Mouse (Mus musculus): ENCODE results near the gene Dtnb.

The Dtnb gene

DNA sequence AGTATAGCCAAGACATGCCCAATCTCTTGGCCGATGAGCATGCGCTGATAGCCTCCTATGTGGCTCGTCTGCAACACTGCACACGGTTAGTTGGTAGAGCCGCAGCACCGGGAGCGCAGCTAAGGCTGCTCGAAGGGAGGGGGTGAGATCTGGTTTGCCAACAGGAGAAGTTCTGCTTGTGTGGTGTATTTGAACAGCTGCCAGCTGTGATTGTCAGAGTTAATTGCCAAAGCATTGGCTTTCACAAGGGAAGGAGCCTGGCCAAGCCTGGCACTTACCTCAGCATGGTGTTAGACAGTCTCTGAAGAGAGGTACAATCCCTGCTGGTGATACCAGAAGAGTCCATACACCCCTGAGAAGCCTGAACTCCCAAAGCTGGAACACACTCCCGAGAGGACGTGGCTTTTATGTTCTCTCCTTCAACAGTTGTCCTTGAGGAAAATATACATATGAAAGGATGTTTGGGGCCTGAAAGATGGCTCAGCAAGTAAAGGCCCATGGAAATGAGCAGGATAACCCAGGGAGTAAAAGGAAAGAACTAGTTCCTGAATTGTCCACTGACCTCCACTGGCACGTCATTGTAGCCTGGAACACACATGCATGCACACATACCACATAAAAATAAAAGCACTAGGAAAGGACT is 160.6 kb downstream of the Dtnb start:
- in situ Hi-C loops (cut with MboI, MseI): no loop called here

DNA sequence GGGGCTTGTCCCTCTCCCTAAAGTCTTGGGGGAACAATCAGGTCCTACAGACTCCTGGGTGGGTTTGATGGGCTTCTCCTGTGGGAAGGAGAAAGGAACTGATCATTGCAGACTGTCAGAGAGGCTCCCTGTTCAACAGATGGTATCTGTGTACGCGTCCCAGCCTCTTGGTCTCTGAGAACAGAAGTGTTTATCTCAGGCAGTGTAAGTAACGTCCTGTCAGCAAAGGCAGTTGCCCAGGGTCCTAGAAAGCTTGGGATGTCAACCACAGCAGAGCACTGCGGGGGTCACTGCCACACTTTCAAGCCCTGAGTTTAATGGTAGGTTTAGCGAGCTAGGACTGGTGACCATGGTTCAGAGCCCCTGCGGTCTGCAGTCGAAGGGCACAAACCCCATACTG is 161.1 kb downstream of the Dtnb start:
- in situ Hi-C loops (cut with MboI, MseI): no loop called here

DNA sequence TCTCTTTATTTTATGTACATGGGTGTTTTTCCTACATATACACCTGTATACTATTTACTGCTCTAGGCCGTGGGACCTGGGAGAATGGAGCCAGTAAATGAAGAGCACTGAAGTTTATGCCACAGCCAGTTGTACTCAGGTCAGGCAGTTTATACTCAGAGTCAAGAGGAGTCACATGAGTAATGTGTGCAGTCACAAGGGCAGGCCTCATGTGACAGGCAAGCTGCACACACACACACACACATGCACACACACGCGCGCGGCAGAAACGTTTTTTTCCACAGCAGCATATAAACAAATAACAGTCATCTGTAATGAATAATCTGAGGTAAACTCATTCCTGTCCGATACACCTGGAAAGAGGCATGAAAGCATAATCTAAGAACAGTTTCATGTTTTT is 164.8 kb downstream of the Dtnb start:
- in situ Hi-C loops (cut with MboI, MseI): no loop called here

DNA sequence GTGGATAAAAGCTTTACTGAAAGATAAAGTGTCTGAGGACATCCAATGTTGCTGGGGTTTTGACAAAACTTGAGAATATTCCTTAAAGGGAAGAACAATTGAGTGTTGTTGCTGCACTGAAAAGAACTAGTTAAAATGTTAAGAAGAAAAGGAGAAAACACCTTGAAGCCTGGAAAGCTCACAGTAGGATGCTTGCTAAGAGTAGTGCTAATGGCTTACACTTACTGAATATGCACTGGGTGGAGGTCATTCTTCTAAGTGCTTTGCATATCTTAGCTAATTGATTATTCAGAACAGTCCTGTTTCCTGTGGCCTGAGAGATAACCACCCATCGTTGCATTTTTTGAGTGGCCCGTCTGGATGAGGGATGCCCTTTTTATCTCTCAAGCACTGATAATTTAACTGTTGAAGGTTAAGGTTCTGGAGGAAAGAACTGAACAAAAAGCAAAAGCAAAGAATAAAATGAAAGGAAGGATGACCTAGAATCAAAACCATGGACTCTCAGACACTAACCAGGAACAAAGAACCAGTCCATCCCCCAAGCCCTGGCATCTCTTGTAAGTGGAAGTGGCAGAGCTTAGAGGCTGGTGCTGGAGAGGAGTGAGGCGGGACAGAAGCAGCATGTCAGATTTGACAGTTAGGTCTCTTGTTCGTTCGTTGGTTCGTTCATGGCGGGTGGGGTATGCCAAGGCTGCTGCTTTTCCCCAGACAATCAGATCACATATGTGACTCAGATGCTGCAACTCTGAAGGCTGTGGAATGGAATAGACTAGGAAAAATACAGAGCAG is 166.8 kb downstream of the Dtnb start:
- in situ Hi-C loops (cut with MboI, MseI): no loop called here

DNA sequence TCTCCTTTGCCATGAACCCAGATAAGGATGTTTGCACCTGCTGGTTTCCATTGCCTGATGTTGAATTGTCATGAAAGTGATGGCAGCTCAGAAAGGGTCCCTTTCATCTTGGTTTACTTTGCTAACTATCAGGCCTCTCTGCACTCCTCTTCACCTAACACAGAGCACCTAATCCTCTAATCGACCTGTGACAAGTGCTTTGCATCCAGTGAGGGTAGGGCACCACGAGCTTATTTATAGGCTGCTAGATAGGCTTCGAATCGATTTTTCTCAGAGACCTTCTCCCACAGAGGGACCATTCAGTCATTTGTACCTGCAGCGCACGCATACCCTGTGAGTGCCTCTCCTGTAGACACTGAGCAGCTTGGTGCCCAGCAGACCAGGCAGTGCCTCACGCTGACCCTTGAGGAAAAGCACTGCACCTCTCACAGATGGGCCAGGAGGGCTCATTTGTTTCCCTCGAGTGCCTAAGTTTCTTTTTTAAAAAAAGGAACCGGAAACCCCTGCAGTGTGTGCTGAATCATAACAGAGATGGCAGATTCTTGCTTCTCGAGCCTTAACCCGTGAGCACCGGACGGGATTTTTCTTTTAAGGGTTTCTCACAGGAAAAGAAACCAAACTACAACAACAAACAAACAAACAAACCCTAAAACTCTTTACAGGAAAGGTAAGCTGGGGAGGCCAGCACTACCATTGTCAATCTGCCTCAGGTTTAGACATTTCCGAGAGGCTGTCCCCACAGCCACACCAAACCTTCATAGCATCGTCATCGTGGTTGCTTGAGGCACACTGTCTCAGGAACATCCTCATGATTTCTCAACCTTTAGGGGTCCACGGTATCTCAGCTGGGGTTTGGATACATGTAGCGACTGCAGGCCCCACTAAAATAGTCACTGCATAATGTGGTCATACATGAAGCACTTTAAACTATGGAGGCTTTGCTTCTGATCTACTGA is 167.8 kb downstream of the Dtnb start:
- in situ Hi-C loops (cut with MboI, MseI): no loop called here

DNA sequence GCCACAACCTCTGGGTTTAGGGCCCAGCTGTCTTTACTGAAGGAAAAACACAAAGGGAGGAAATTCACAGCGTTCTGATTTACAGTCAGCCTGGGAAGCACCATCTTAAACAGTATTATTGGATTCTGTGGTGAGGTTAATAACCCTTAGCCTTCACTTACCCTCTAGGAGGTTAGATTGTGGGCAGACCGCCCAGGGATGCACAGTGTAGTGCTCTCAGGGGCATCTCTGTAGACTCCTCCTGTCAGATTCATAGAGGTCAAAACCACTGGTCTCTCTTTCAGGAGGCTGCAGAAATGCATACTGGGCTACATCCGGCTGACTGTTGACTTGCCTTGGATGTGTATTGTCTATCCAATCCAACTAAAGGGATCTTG is 168.5 kb downstream of the Dtnb start:
- in situ Hi-C loops (cut with MboI, MseI): no loop called here

DNA sequence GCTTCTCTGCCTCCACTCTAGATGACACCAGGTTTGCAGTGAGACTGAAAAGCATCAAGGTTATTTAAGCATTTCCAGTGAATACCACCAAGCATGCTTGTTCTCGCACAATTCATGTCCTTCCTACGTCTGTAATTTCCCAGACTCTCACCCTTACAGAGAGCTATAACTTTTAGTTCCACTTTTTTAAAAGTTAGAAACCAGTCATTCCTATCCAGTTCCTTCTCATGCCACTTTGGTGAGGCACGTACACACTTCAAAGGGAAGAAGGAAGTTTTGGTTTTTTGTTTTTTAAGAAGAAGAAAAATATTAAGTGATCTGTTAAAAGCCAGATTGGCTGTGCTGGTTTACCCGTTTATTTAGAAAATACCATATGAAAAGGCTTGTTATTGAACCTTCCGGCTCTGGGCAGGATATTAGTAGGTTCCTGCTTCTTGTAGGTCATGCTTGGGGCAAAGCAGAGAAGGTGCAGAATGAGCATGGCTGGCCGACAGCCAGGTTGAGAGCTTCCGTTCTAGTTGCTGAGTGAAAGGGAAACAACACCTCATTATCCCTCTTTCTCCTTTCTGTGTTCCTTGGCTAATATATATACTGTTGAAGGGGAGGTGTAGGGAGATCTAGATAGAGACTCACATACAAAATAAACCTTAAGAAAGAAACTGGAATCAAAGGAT is 173.4 kb downstream of the Dtnb start:
- in situ Hi-C loops (cut with MboI, MseI): no loop called here

DNA sequence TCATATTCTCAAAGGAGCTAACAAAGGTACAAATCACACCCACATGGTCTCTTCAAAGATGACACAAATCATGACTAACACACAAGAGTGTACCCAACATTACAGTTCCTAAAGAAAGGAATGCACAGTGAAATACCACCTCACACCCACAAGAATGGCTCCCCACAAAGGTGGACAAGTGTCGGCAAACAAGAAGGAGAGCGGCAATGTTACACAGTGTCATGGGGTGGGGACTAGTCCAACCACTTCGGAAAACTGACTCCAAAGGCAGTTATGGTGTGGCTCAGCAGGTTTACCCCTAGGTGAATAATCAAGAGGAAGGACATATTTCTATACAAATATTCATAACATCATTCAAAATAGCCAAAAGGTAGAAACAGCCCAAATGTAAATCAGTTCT is 174.2 kb downstream of the Dtnb start:
- in situ Hi-C loops (cut with MboI, MseI): no loop called here

DNA sequence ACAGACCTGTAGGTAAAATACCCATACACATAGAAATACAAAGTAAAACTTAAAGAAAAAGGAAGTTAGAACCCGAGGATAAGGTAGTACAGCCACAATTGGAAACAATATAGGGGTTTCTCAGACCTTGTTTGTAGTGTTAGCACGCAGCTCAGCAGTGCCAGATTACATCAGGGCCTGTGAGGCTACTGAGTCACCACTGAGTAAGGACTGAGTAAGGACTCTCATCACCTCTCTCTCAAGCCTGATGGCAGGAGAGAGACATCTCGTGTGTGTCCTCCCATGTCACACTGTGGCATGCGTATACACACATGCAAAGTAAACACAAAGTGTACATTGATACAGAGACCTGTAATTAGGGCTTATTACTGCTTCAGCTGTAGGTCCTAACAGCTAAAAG is 175.4 kb downstream of the Dtnb start:
- in situ Hi-C loops (cut with MboI, MseI): no loop called here

DNA sequence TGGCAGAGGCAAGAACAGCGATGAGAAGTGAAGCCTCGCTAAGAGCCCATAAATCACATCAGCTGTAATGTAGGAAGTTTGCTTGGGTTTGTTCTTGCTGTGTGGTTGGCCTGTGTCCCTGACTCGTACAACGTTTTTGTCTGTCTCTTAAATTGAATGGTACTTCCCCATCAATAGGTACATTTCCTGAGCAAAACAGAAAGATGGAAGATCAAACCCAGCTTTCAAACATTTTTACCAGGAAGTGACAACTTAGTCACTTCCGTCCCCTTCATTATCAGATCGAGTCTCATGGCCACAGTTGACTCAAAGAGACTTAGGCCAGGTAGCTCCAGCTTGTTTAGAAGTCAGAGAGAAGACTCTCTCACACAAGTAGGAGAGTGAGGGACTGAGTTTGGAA is 183.3 kb downstream of the Dtnb start:
- in situ Hi-C loops (cut with MboI, MseI): no loop called here

DNA sequence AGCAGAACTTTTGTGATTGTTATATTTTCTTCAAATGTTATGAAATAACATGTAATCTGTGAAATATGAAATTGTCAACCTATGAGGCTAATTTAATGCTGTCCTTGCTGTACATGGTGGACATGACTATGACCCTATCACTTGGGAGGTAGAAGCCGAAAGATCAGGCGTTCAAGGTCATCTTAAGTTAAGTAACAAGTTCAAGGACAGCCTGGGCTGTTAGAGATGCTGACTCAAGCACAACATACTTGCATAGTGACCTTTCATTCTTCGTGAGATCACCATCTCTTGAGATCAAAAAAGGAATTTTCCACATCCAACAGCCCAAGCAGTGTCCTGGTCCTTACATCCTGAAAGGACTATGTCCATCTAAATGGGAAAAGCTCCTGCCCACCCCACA is 184.0 kb downstream of the Dtnb start:
- in situ Hi-C loops (cut with MboI, MseI): no loop called here

DNA sequence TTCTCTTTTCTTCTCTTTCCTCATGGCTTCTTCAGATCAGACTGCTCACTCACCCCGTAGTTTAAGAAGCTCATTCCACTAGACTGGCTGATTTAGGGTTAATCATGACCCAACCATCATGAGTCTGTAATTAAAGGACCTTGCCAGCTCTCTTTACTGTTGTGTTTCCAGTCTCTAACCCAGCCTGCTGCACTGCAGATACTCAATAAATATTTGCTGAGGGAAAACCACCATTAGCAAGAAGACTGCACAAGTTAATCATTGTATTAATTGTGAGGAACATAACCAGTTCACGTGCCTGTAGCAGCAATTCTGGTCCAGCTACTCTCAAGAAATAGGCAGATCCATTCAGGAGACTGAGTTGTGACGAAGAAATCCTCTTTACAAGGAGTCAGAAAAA is 185.9 kb downstream of the Dtnb start:
- in situ Hi-C loops (cut with MboI, MseI): no loop called here

DNA sequence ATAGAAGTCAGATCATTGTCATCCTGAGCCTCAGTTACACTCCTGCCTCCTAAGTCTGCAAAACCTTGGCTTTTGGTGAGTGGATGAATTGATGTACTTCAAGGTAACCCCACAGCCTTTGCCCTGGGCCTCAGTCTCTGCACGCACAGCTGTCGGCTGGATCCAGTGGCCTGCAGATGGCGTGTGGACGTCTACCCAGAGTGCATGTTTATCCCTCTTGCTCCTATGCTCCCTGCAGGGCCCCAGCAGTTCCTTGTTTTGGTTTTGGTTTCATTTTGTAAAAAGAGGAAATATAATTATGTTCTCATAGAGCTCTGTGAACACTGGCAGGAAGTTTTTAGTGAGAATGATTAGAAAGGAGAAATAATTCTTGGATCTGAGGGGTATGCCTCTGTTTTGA is 187.2 kb downstream of the Dtnb start:
- in situ Hi-C loops (cut with MboI, MseI): no loop called here

DNA sequence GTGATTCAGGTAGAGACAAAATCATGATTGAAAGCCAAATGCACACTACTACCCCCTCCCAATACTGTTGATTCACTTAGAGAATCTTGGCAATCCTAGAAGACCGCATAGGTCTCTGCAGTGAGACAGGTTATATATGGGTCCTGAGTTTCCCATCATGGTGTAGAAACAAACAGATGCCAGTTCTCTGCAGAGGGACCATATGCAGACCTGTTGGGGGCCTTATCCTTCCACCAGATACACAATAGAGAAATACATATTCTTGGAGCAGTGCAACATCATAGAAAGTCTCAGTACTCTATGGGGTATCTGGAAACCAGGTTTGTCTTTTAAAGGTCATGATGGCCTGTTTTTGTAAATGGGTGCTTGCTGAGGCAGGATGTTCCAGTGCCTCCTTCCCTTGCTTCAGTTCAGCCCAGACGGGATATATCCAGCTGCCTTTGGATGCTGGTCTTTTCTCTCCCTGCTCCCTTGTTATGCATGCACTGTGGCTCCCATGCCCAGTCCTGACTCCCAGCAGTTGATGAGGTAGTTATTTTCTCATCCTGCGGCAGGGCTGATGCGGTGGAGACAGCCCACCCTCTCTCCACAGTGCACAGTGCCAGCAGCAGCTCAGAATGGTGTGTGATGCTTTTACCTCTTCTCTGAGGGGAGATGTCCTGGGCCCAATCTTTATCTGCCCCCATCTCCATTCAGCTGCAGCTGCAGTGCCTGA is 188.9 kb downstream of the Dtnb start:
- in situ Hi-C loops (cut with MboI, MseI): no loop called here

DNA sequence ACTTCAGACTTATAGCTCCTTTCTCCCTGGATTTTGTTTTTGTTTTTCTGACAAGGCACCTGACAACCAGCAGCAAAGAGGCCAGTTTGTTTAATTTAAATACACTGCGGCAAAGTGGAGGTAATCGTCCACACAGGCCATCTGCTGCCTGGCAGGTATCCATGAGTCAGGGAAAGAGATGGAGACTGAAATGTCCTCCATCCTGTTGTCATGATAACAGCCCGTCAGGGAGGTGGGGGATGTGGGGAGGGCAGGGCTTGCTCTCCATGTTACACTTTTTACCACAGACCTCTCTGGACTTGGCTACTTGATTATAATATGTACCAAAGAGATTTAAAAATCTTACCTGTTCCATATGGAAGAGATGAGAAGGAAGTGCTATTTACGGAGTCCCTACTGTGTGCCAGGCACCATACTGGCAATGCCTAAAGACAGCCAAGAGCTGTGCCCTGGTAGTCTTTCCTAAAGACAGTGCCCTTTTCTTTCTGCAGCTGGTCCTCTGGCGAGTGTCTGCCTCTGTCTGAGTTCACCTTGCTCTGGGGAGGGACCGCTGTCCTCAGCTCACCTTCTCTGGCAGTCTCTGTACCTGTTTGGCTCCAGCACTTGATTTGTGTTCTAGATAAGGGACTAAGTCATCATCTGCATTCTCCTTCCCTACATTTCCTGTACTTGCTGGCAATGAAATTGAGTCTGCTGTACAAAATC is 189.6 kb downstream of the Dtnb start:
- in situ Hi-C loops (cut with MboI, MseI): no loop called here

DNA sequence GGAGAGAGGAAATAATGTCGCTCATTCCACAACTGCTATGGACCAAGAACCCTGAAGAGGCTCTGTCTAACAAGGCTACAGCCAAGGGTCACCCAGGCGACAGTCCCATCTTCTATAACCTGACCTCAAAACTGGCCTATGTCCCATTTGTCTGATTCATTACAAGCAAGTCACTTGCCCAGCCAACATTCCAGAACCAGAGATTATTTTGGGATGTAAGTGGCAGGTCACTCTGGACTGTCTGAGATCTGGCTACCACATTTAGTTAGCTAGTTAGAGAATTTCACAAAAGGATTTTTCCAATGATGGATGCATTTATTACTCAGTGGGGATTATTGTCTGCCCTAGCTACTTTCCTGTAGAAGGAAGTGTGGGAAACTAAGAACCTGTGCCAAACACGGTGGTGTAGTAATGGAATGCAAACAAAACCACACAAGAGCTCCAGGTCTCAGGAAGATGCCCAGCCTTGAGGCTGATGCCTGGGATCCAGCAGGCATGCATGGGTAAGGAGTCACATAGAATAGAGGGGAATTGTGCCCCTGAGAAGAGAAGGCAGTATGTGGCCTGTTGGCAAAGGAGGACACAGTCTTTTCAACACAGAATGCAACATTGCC is 192.1 kb downstream of the Dtnb start:
- in situ Hi-C loops (cut with MboI, MseI): no loop called here

DNA sequence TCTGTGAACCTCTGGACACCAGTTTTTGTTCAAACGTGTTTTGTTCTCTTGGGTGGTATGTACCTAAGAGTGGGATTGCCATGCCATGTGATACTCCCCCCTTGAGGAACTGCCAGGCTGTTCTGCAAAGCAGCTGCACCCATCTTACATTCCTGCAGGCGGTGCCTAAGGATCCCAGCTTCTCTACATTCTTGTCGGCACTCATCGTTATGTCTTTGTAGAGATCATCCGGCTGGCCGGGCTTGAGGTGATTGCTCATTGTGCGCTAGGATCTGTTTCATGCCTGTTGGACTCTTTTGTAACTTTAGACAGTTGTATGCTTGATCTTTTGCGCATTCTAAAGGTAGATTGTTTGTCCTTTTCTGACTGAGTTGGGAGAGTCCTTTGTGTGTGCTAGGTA is 195.2 kb downstream of the Dtnb start:
- in situ Hi-C loops (cut with MboI, MseI): no loop called here

DNA sequence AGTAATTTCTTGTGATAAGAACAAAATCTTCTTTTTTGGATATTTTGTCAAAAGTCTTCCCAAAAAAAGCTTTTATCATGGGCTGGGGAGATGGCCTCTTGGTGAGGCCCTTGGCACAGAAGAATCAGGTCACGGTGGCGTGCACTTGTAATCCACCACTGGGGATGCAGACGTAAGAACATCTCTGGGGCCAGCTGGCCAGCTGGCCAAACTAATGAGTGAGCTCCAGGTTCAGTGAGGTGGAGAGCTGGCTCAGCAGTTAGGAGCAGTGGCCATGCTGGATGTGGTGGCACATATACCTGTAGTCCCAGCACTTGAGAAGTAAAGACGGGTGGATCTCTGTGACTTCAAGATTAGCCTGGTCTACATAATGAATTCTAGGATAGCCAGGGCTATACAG is 196.2 kb downstream of the Dtnb start:
- in situ Hi-C loops (cut with MboI, MseI): no loop called here

DNA sequence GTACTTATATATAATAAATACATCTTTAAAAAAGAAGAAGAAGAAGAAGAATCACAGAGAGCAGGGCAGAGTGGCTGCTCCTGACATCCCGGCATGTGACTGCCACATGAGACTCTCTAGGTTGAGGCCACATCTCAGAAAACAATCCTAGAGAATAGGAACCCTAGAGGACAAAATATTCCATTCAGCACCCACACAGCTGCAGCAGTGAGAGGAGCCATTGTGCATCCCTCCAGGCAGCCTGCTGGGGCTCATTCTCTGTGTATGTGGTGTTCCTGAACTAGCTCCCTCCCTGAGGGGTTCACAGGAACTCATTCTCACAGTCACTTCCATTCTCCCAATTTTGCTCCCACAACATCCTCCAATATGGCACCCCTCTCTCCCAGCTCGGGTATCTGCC is 198.4 kb downstream of the Dtnb start:
- in situ Hi-C loops (cut with MboI, MseI): loop anchor here (10.0 kb wide), 1 partner anchor 106 kb away; no protein-coding TSS in a partner anchor

DNA sequence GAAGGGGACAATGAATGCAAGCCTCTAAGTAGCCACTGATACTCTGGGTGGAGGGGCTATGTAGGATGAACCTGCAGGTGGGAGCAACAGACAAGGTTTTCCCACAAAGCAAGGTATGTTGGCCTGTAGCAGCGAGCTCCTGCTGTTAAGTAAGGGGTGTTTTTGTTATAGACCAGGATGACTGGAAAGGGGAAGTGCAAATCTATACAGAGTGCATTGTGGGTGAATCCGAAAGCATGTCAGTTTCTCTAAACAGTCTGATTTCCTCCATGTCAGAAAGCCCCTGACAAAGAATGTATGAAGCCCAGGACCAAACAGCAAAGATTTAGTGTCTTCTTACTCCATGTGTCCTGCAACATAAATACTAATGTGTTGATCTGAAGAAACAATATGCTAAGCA is 198.9 kb downstream of the Dtnb start:
- in situ Hi-C loops (cut with MboI, MseI): loop anchor here (10.0 kb wide), 1 partner anchor 106 kb away; no protein-coding TSS in a partner anchor
